Mouse (Mus musculus) heart, embryonic 14.5 days (tissue): ENCODE results near the gene Zfp691. TPM values are rescaled to one million over a fixed set of nuclear protein-coding genes. Genes with fewer than 3 reads are reported as not detected.

Experiments used
- ATAC-seq: fragments of 200-750 bp; cut with Nextera tagmentation; 2 replicates; pipeline ENCODE4 v1.8.0; 2017; ENCODE audit warnings: low read depth, moderate TSS enrichment; ENCODE audit not compliant: insufficient number of reproducible peaks, insufficient read depth, low FRiP score
- H3K27ac ChIP-seq, 2 experiments: fragments of 200-500 bp in 1 of 2; fragments of 300-500 bp in 1 of 2; sonication (generic) in 1 of 2; replicated peaks in 1 of 2; 2 replicates each; pipeline ENCODE4 v1.5.1; 2012 to 2014; ENCODE audit warnings: low read depth in 2 of 2, low read length in 2 of 2, control low read depth in 1 of 2, mild to moderate bottlenecking in 1 of 2, mixed read lengths in 1 of 2; ENCODE audit not compliant: control insufficient read depth in 1 of 2, insufficient read depth in 1 of 2
- H3K27me3 ChIP-seq: fragments of 300-500 bp; sonication (generic); 2 replicates; pipeline ENCODE4 v1.6.1; 2014; ENCODE audit warnings: mild to moderate bottlenecking, low read length, control low read depth; ENCODE audit not compliant: control insufficient read depth, insufficient read depth
- H3K36me3 ChIP-seq: fragments of 300-500 bp; sonication (generic); 2 replicates; pipeline ENCODE4 v1.6.1; 2014; ENCODE audit warnings: mild to moderate bottlenecking, control low read depth, low read length, mixed read lengths; ENCODE audit not compliant: control insufficient read depth, insufficient read depth
- H3K4me1 ChIP-seq, 2 experiments: fragments of 200-500 bp in 1 of 2; fragments of 300-500 bp in 1 of 2; sonication (generic) in 1 of 2; 2 replicates each; pipeline ENCODE4 v1.6.1; 2012 to 2014; ENCODE audit warnings: low read length in 2 of 2, control low read depth in 1 of 2, mixed read lengths in 1 of 2; ENCODE audit not compliant: control insufficient read depth in 2 of 2, insufficient read depth in 2 of 2
- H3K4me2 ChIP-seq: fragments of 300-500 bp; sonication (generic); 2 replicates; pipeline ENCODE4 v1.6.1; 2014; ENCODE audit warnings: mild to moderate bottlenecking, low read length
- H3K4me3 ChIP-seq, 2 experiments: fragments of 200-500 bp in 1 of 2; fragments of 300-500 bp in 1 of 2; sonication (generic) in 1 of 2; 2 replicates each; pipeline ENCODE4 v1.5.1; 2012 to 2014; ENCODE audit warnings: low read length in 2 of 2, mild to moderate bottlenecking in 2 of 2, control low read depth in 1 of 2, low read depth in 1 of 2, moderate library complexity in 1 of 2; ENCODE audit not compliant: control insufficient read depth in 1 of 2, insufficient read depth in 1 of 2
- H3K9ac ChIP-seq: fragments of 300-500 bp; sonication (generic); 2 replicates; pipeline ENCODE4 v1.6.1; 2014; ENCODE audit warnings: mild to moderate bottlenecking, low read length
- H3K9me3 ChIP-seq: fragments of 300-500 bp; sonication (generic); 2 replicates; pipeline ENCODE4 v1.6.1; 2016; ENCODE audit warnings: low read length, control low read depth; ENCODE audit not compliant: control insufficient read depth
- WGBS: fragments of 180-500 bp; shearing (Covaris S2); extraction: QIAGEN DNeasy Blood & Tissue Kit; methylation state at CpG from one replicate; pipeline ENCODE4 v1.1.7; 2014; 5-methylcytosine and 5-hydroxymethylcytosine counted together
- polyA plus RNA-seq: library from polyadenylated mRNA; unstranded; fragments of >200 nt; fragmentation: Nextera tagmentation; extraction: Ambion mirVana; gene quantifications from 2 replicates; pipeline ENCODE4 v1.2.1, GENCODE M21; 2014

Gene Zfp691
- polyA plus RNA-seq, 1 experiment from 2014 or later: 12.0 TPM

- H3K27me3 ChIP-seq: no peaks in the 10 kb centered on the region
- peak; percentile 94 for ATAC-seq
- under 1% methylated on average over 29 of the region's 47 CpGs for WGBS
- peaks cover 17% of the 10 kb centered on the region for H3K36me3 ChIP-seq
- peak within 1 kb of the TSS; percentile 68 to 91 for H3K4me3 ChIP-seq
- H3K9ac ChIP-seq: peak within 1 kb of the TSS; percentile 90
- H3K4me2 ChIP-seq: peak within 1 kb of the TSS; percentile 81
- peaks cover 9 to 22% of the 10 kb centered on the region in 2 experiments for H3K4me1 ChIP-seq
- H3K27ac ChIP-seq: peak within 1 kb of the TSS; percentile 7 to 69; a peak in 2 of 4 replicates
- H3K9me3 ChIP-seq: no peaks in the 10 kb centered on the region
Measured at GRCm38 (mm10) chr4:119194909-119195581, 21.1 kb upstream of the Zfp691 start, which contains the start of gene Svbp. Gene Svbp (plus strand): TSS chr4:119195306.

DNA sequence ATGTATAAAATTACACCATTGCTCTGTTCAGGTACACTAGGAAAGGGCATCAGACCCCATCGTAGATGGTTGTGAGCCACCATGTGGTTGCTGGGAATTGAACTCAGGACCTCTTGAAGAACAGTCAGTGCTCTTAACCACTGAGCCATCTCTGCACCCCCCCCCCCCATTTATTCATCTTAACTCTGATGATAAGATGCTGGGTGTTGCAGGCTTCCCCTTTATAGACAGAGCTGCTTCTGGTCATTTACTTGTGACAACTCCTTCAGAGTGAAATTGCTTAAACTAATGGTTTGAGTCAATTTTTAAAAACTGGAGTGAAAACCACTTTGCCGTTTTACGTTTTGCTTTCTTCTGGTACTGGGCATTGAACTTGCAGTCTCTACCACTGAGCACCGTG is 18.8 kb upstream of the Zfp691 start:
- WGBS: 80% methylated on average over 4 of the region's 4 CpGs
- no peak for ATAC-seq
- peaks cover 9 to 20% of the 10 kb centered on the region in 2 experiments for H3K4me1 ChIP-seq
- H3K36me3 ChIP-seq: peaks cover 7% of the 10 kb centered on the region
- no peak overlapping the region for H3K9ac ChIP-seq
- H3K9me3 ChIP-seq: no peaks in the 10 kb centered on the region
- no peak overlapping the region for H3K27ac ChIP-seq
- no peak overlapping the region for H3K4me3 ChIP-seq
- no peaks in the 10 kb centered on the region; the same call in 1 of the 2 replicates for H3K27me3 ChIP-seq
- no peak overlapping the region for H3K4me2 ChIP-seq

GRCm38 (mm10) chr4:119191273-119191672 is 17.3 kb upstream of the Zfp691 start:
- no peak overlapping the region for H3K9ac ChIP-seq
- H3K4me3 ChIP-seq: no peak overlapping the region
- 74% methylated on average over 3 of the region's 3 CpGs for WGBS
- no peaks in the 10 kb centered on the region for H3K36me3 ChIP-seq
- no peak overlapping the region for H3K4me2 ChIP-seq
- H3K27me3 ChIP-seq: no peaks in the 10 kb centered on the region; the same call in 1 of the 2 replicates
- H3K9me3 ChIP-seq: no peaks in the 10 kb centered on the region
- peaks cover 7 to 14% of the 10 kb centered on the region in 2 experiments for H3K4me1 ChIP-seq
- no peak for ATAC-seq
- no peak overlapping the region for H3K27ac ChIP-seq

GRCm38 (mm10) chr4:119190618-119191017 is 16.6 kb upstream of the Zfp691 start:
- H3K4me2 ChIP-seq: no peak overlapping the region
- H3K9ac ChIP-seq: no peak overlapping the region
- H3K4me1 ChIP-seq: peaks cover under 1 to 8% of the 10 kb centered on the region in 2 experiments; a peak in 3 of 4 replicates
- no peaks in the 10 kb centered on the region for H3K36me3 ChIP-seq
- no peaks in the 10 kb centered on the region; the same call in 1 of the 2 replicates for H3K27me3 ChIP-seq
- WGBS: 61% methylated on average over 8 of the region's 8 CpGs
- H3K9me3 ChIP-seq: no peaks in the 10 kb centered on the region
- no peak overlapping the region for H3K4me3 ChIP-seq
- no peak for ATAC-seq
- H3K27ac ChIP-seq: no peak overlapping the region

- WGBS: 63% methylated on average over 6 of the region's 6 CpGs
- no peaks in the 10 kb centered on the region for H3K36me3 ChIP-seq
- no peaks in the 10 kb centered on the region; the same call in 1 of the 2 replicates for H3K27me3 ChIP-seq
- H3K9me3 ChIP-seq: no peaks in the 10 kb centered on the region
- H3K9ac ChIP-seq: no peak within 1 kb of the TSS
- no peak within 1 kb of the TSS for H3K4me3 ChIP-seq
- H3K27ac ChIP-seq: no peak within 1 kb of the TSS
- no peak for ATAC-seq
- H3K4me2 ChIP-seq: no peak within 1 kb of the TSS
- peaks cover 0 to 7% of the 10 kb centered on the region in 2 experiments; a peak in 2 of 4 replicates for H3K4me1 ChIP-seq
Measured at GRCm38 (mm10) chr4:119189864-119190263, 15.9 kb upstream of the Zfp691 start, which contains the start of gene Ermap. Gene Ermap (minus strand): TSS chr4:119190011.

GRCm38 (mm10) chr4:119189392-119189791 is 15.4 kb upstream of the Zfp691 start:
- Histone ChIP-seq H3K4me3 (no peak overlapping the region), H3K27ac (no peak overlapping the region), H3K9ac (no peak overlapping the region), H3K27me3 (no peaks in the 10 kb centered on the region; the same call in 1 of the 2 replicates), H3K9me3 (no peaks in the 10 kb centered on the region), H3K4me2 (no peak overlapping the region), H3K36me3 (no peaks in the 10 kb centered on the region), H3K4me1 (peaks cover 0 to 7% of the 10 kb centered on the region in 2 experiments; a peak in 2 of 4 replicates)
- ATAC-seq: no peak
- 81% methylated on average over 6 of the region's 6 CpGs for WGBS

GRCm38 (mm10) chr4:119188060-119188785 is 14.2 kb upstream of the Zfp691 start:
- Histone ChIP-seq H3K27me3 (no peaks in the 10 kb centered on the region; the same call in 1 of the 2 replicates), H3K9me3 (no peaks in the 10 kb centered on the region), H3K36me3 (no peaks in the 10 kb centered on the region), H3K4me2 (peak overlapping the region; percentile 21), H3K9ac (no peak overlapping the region; the same call in 1 of the 2 replicates), H3K27ac (no peak overlapping the region), H3K4me1 (peaks cover 0 to 7% of the 10 kb centered on the region in 2 experiments; a peak in 2 of 4 replicates), H3K4me3 (no peak overlapping the region; a peak in 1 of 4 replicates)
- ATAC-seq: no peak
- WGBS: 34% methylated on average over 11 of the region's 11 CpGs
